Comparison of ENCODE assay signal across 1 mouse cellular context in genomic region chr10:44458534-44459315, GRCm38 (mm10).
TF ChIP-seq lines count a peak whose summit lies in the region.

No protein-coding gene starts in this region.

TF ChIP-seq in CH12.LX, 34 proteins besides CTCF, POLR2A, EP300 and RAD21 (continued from another document):
- TF ChIP-seq HCFC1 (IDR thresholded peaks at IDR 0.05; ENCODE audit: low read depth, low read length) (no peak; the same call in 1 of the 2 replicates), MAZ (IDR thresholded peaks at IDR 0.05; ENCODE audit: low read depth, low read length) (peak; percentile 79), ZMIZ1 (IDR thresholded peaks at IDR 0.05; ENCODE audit: low read depth, low read length) (peak; percentile 83; the same call in 1 of the 2 replicates), CHD2 (IDR thresholded peaks at IDR 0.05; ENCODE audit: low read length) (0 out of 2 replicates have a peak, but pooled peaks have one; percentile 39), SIN3A (IDR thresholded peaks at IDR 0.05; ENCODE audit: low read length) (peak; percentile 74), KAT2A (IDR thresholded peaks at IDR 0.05; ENCODE audit: insufficient replicate concordance, low read length) (peak; percentile 63; the same call in 1 of the 2 replicates), MXI1 (IDR thresholded peaks at IDR 0.05; ENCODE audit: low read depth, low read length) (peak; percentile 87), POLR2AphosphoS2 (IDR thresholded peaks at IDR 0.05; ENCODE audit: low read depth, low read length) (no peak), CHD1 (IDR thresholded peaks at IDR 0.05; ENCODE audit: low read depth, low read length) (no peak; the same call in 1 of the 2 replicates), TBP (conservative IDR thresholded peaks at IDR 0.05; ENCODE audit: low read depth, low read length) (peak; percentile 69), PAX5 (IDR thresholded peaks at IDR 0.05; ENCODE audit: low read length) (no peak), ELF1 (IDR thresholded peaks at IDR 0.05; ENCODE audit: low read depth, low read length) (peak; percentile 1; the same call in 1 of the 2 replicates), UBTF (IDR thresholded peaks at IDR 0.05; ENCODE audit: low read depth, low read length) (peak; percentile 99), IRF4 (IDR thresholded peaks at IDR 0.05; ENCODE audit: low read depth, low read length) (peak; percentile 79), ZNF384 (IDR thresholded peaks at IDR 0.05; ENCODE audit: low read depth, low read length) (no peak), GABPA (IDR thresholded peaks at IDR 0.05; ENCODE audit: insufficient replicate concordance, low read depth, low read length) (no peak), SMC3 (IDR thresholded peaks at IDR 0.05; ENCODE audit: low read depth, low read length) (peak; percentile 90), MEF2A (IDR thresholded peaks at IDR 0.05; ENCODE audit: borderline replicate concordance, low read depth, low read length) (peak; percentile 79)
